Mouse (Mus musculus) spleen, adult 2 months (tissue): ENCODE data around the gene Ovgp1.

ENCODE experiments used
- CTCF ChIP-seq: fragments of 200-500 bp; IDR thresholded peaks from 2 replicates; pipeline ENCODE4 v1.5.1; 2011; ENCODE audit warnings: mild to moderate bottlenecking, inconsistent platforms; ENCODE audit not compliant: insufficient read depth, insufficient read length, insufficient replicate concordance; ENCODE audit errors: extremely low read depth
- POLR2A ChIP-seq: fragments of 200-500 bp; IDR thresholded peaks from 2 replicates; pipeline ENCODE4 v1.6.1; 2011; ENCODE audit warnings: low read depth, low read length, inconsistent platforms

GRCm38 (mm10) chr3:106014546-106014945, 41.0 kb downstream of the Ovgp1 start, which contains the start of gene Pifo:
- TF ChIP-seq POLR2A (no peak), CTCF (no peak)
